Mouse (Mus musculus) E14TG2a.4 (cell line): ENCODE measurements around the gene Acox1.

Source experiments
- CTCF ChIP-seq: conservative IDR thresholded peaks from 2 replicates; pipeline ENCODE4 v1.5.1; 2014; ENCODE audit warnings: low read length
- NANOG ChIP-seq: IDR thresholded peaks from 2 replicates; pipeline ENCODE4 v1.6.1; 2014; ENCODE audit warnings: borderline replicate concordance, low read length, mixed read lengths
- POU5F1 ChIP-seq: IDR thresholded peaks from 2 replicates; pipeline ENCODE4 v1.6.1; 2014; ENCODE audit warnings: low read length, borderline replicate concordance

GRCm38 (mm10) chr11:116132366-116133333 is 66.2 kb downstream of the Acox1 start:
- TF ChIP-seq POU5F1 (no peak), CTCF (peak; percentile 17; the same call in 1 of the 2 replicates), NANOG (no peak)
